Mouse (Mus musculus): ENCODE measurements around the gene Fam198a. TPM values are rescaled to one million over a fixed set of nuclear protein-coding genes. Genes with fewer than 3 reads are reported as not detected.
A peak's percentile ranks its signal among the peaks of the same experiment; 100 is the strongest.

Fam198a gene
- polyA plus RNA-seq, 1 experiment from 2014 or later = 1.6 TPM

DNA sequence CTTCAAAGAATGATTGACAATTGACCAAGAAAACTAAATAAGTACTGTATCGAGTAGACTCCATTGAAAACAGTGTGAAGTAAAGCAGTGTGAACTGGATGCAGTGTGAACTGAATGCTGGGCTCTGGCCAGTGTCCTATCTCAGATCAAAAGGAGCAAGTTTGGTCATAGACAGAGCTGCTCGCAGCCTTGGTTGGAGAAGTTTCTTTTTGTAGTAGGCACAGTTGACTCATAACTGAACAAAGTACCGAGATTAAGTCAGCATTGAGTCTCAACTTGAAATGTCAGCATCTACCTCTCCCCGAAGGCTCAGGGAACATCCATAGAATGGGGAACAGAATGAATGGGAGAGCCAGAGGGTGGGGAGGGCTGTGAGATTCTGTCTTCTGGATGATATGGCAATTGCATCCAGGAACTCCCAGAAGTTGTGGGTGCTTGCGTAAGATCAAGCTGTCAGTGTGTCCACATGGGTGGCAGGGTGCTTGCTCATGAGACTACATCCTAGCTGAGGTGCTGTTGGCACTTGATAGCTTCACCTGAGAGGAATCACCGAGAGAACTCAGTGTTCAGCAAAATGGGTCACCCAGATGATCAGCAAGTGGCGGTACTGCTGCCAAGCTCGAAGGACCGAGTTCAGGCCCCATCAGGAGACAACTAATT lies 25.8 kb upstream of the Fam198a start:
- Histone ChIP-seq H3K4me1 (ENCODE audit: insufficient read depth, low read depth, low read length) (no peaks in the 10 kb centered on the region), H3K4me2 (replicated peaks; ENCODE audit: low read depth, low read length) (no peak overlapping the region), H3K4me3 (ENCODE audit: low read depth, low read length) (no peak overlapping the region), H3K9me3 (ENCODE audit: low read length) (no peaks in the 10 kb centered on the region), H3K27me3 (replicated peaks; ENCODE audit: insufficient read depth, low read length) (no peaks in the 10 kb centered on the region), H3K9ac (replicated peaks; ENCODE audit: low read depth) (no peak overlapping the region), H3K36me3 (ENCODE audit: insufficient read depth, low read length) (no peaks in the 10 kb centered on the region), H3K27ac (ENCODE audit: low read length) (no peak overlapping the region)
- 84% methylated on average over 9 of the region's 9 CpGs for WGBS
- no peak for ATAC-seq
- no peak for DNase-seq (ENCODE audit: low spot score)
- no peak for TF ChIP-seq CTCF (IDR thresholded peaks at IDR 0.05)
- TF ChIP-seq EP300 (IDR thresholded peaks at IDR 0.05) = no peak

DNA sequence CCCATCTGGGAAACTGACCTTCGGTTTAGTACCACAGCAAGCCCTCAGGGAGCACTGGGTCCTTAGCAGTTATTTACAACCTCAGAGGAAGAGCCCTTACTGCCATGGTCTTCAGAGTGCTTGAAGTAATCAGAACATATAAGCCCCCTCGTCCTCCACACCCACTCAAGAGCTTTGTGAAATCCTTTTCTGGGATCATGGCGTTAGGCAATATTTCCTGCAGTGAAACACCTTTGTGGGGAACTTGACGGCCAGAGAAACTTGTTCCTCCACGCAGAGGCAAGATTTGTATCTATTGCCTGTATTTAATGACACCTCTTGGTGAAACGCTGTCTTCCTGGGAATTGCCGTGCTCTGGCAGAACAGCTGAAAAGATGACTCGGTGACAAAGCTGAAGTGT lies 24.8 kb upstream of the Fam198a start:
- H3K27ac ChIP-seq (ENCODE audit: low read length) = no peak overlapping the region
- ATAC-seq (no peak), DNase-seq (ENCODE audit: low spot score) (no peak)
- no peak overlapping the region for H3K9ac ChIP-seq (replicated peaks; ENCODE audit: low read depth)
- H3K4me3 ChIP-seq (ENCODE audit: low read depth, low read length) = no peak overlapping the region
- no peaks in the 10 kb centered on the region for H3K36me3 ChIP-seq (ENCODE audit: insufficient read depth, low read length)
- WGBS = 37% methylated on average over 8 of the region's 8 CpGs
- no peaks in the 10 kb centered on the region for H3K27me3 ChIP-seq (replicated peaks; ENCODE audit: insufficient read depth, low read length)
- TF ChIP-seq EP300 (IDR thresholded peaks at IDR 0.05) (no peak), CTCF (IDR thresholded peaks at IDR 0.05) (no peak)
- no peaks in the 10 kb centered on the region for H3K9me3 ChIP-seq (ENCODE audit: low read length)
- H3K4me2 ChIP-seq (replicated peaks; ENCODE audit: low read depth, low read length) = no peak overlapping the region
- H3K4me1 ChIP-seq (ENCODE audit: insufficient read depth, low read depth, low read length) = no peaks in the 10 kb centered on the region

DNA sequence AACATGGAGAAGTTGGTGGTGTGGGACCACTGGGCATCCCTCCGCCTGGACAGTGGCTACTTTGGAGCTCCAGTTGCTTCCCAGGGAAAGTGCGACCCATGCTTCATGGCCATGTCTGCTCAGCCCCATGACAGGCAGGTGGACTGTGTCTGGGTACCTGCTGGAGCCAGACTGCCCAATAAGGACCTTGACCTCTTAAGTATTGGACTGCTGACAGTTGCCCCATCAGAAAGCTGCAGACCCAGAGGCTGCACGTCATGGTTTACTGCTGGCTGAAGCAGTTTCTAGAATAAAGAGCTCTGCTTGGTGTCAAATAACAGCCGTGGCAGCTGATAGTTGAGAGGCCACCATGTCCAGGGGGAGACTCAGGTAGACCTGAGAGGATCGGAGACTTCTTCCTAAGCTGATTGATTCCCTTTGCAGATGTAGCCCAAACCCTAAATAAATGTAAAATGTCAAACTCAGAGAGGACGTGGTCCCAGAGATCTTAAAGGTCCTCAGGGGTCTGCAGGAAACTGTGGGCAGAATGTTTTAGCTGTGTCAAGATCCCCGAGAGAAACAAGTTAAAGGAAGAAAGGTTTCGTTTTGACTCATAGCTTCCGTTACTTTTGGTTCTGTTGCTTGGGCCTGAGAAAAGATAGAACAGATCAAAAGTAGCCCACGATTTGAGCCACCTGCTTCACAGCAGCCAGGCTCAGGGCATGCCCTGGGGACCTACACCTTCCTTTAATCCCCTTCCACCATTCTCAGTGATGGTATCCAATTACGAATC lies 24.0 kb upstream of the Fam198a start:
- H3K27ac ChIP-seq (ENCODE audit: low read length) = no peak overlapping the region
- no peak overlapping the region for H3K4me2 ChIP-seq (replicated peaks; ENCODE audit: low read depth, low read length)
- TF ChIP-seq CTCF (IDR thresholded peaks at IDR 0.05) = no peak
- TF ChIP-seq EP300 (IDR thresholded peaks at IDR 0.05) = no peak
- WGBS = 44% methylated on average over 11 of the region's 11 CpGs
- ATAC-seq (no peak), DNase-seq (ENCODE audit: low spot score) (no peak)
- H3K9ac ChIP-seq (replicated peaks; ENCODE audit: low read depth) = no peak overlapping the region
- no peak overlapping the region for H3K4me3 ChIP-seq (ENCODE audit: low read depth, low read length)
- no peaks in the 10 kb centered on the region for H3K36me3 ChIP-seq (ENCODE audit: insufficient read depth, low read length)
- H3K4me1 ChIP-seq (ENCODE audit: insufficient read depth, low read depth, low read length) = no peaks in the 10 kb centered on the region
- no peaks in the 10 kb centered on the region for H3K9me3 ChIP-seq (ENCODE audit: low read length)
- no peaks in the 10 kb centered on the region for H3K27me3 ChIP-seq (replicated peaks; ENCODE audit: insufficient read depth, low read length)

DNA sequence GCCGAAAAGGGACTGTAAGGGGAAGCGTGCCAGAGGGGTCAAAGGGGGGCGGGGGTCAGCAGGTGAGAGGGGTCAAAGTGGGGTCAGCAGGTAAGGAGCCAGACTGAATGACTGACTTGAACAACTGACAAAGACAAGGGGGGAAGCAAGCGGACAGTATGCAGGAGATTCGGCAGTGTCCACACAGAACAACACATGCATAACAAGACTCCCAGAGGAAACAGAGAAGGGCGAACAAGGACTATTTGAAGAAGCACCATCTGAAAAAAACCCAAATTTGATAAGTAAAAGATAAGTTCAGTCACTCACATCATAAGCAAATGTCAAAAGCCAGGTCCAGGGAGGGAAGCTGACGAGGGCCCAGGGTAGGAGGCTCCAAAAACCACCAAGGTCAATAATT lies 23.1 kb upstream of the Fam198a start:
- Histone ChIP-seq H3K9ac (replicated peaks; ENCODE audit: low read depth) (no peak overlapping the region), H3K27me3 (replicated peaks; ENCODE audit: insufficient read depth, low read length) (no peaks in the 10 kb centered on the region), H3K4me2 (replicated peaks; ENCODE audit: low read depth, low read length) (no peak overlapping the region), H3K9me3 (ENCODE audit: low read length) (no peaks in the 10 kb centered on the region), H3K4me3 (ENCODE audit: low read depth, low read length) (no peak overlapping the region), H3K36me3 (ENCODE audit: insufficient read depth, low read length) (no peaks in the 10 kb centered on the region), H3K27ac (ENCODE audit: low read length) (no peak overlapping the region), H3K4me1 (ENCODE audit: insufficient read depth, low read depth, low read length) (no peaks in the 10 kb centered on the region)
- 53% methylated on average over 7 of the region's 7 CpGs for WGBS
- ATAC-seq (no peak), DNase-seq (ENCODE audit: low spot score) (no peak)
- TF ChIP-seq CTCF (IDR thresholded peaks at IDR 0.05) (no peak), EP300 (IDR thresholded peaks at IDR 0.05) (no peak)

DNA sequence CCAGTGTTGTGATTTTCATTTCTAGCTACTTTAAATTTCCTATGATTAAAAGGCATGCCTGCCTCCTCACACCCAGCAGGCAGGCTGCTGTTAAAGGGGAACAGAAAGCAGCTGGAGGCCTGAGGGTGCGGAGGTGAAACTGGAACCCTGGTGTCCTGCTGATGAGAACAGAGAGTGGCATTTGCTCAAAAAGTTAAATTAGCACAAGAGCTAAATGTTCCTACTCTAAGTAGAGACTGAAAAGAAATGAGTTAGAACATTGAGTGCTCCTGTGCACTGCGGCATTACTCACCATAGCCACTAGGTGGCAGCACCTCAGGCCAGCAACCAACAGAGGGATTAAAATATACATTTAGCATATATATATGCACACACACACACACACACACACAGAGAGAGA lies 22.3 kb upstream of the Fam198a start:
- Histone ChIP-seq H3K9me3 (ENCODE audit: low read length) (no peaks in the 10 kb centered on the region), H3K4me3 (ENCODE audit: low read depth, low read length) (no peak overlapping the region), H3K27ac (ENCODE audit: low read length) (no peak overlapping the region), H3K4me1 (ENCODE audit: insufficient read depth, low read depth, low read length) (no peaks in the 10 kb centered on the region), H3K9ac (replicated peaks; ENCODE audit: low read depth) (no peak overlapping the region), H3K4me2 (replicated peaks; ENCODE audit: low read depth, low read length) (no peak overlapping the region), H3K36me3 (ENCODE audit: insufficient read depth, low read length) (no peaks in the 10 kb centered on the region), H3K27me3 (replicated peaks; ENCODE audit: insufficient read depth, low read length) (no peaks in the 10 kb centered on the region)
- 30% methylated on average over 2 of the region's 2 CpGs for WGBS
- TF ChIP-seq EP300 (IDR thresholded peaks at IDR 0.05) = no peak
- TF ChIP-seq CTCF (IDR thresholded peaks at IDR 0.05) = peak; percentile 84
- DNase-seq (ENCODE audit: low spot score) = peak; percentile 51
- ATAC-seq = no peak

DNA sequence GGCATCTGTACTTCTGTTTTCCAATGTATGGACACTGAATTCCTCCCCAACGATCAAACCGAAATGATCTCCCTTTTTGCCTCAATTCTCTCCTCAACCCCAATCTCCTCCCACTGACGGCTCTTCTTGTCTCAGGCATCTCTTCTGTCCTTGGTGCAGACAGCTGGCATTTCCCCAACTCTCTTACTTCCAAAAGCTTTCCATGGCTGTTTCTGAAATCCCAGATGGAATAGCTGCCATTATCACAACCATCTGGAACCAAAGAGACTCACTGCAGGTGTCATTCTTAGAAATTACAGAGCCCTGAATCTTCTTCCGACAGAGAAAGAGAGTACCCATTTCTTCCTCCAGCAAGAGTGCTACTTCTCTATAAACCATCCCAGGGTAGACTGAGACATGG lies 15.9 kb upstream of the Fam198a start:
- no peaks in the 10 kb centered on the region for H3K9me3 ChIP-seq (ENCODE audit: low read length)
- H3K4me1 ChIP-seq (ENCODE audit: insufficient read depth, low read depth, low read length) = no peaks in the 10 kb centered on the region
- 77% methylated on average over 4 of the region's 4 CpGs for WGBS
- no peak for TF ChIP-seq CTCF (IDR thresholded peaks at IDR 0.05)
- no peak for TF ChIP-seq EP300 (IDR thresholded peaks at IDR 0.05)
- no peaks in the 10 kb centered on the region for H3K27me3 ChIP-seq (replicated peaks; ENCODE audit: insufficient read depth, low read length)
- H3K4me3 ChIP-seq (ENCODE audit: low read depth, low read length) = no peak overlapping the region
- no peak for DNase-seq (ENCODE audit: low spot score)
- H3K27ac ChIP-seq (ENCODE audit: low read length) = no peak overlapping the region
- no peak for ATAC-seq
- H3K4me2 ChIP-seq (replicated peaks; ENCODE audit: low read depth, low read length) = no peak overlapping the region
- H3K36me3 ChIP-seq (ENCODE audit: insufficient read depth, low read length) = no peaks in the 10 kb centered on the region
- no peak overlapping the region for H3K9ac ChIP-seq (replicated peaks; ENCODE audit: low read depth)

Measured in lung, postnatal 0 days (tissue).